Mouse (Mus musculus): ENCODE results near the gene Olfr432.
"Not testable (repeated sequence)": the region's sequence is repeated elsewhere in the genome, so short reads cannot be mapped to it uniquely, and the experiment has no call there.

DNA sequence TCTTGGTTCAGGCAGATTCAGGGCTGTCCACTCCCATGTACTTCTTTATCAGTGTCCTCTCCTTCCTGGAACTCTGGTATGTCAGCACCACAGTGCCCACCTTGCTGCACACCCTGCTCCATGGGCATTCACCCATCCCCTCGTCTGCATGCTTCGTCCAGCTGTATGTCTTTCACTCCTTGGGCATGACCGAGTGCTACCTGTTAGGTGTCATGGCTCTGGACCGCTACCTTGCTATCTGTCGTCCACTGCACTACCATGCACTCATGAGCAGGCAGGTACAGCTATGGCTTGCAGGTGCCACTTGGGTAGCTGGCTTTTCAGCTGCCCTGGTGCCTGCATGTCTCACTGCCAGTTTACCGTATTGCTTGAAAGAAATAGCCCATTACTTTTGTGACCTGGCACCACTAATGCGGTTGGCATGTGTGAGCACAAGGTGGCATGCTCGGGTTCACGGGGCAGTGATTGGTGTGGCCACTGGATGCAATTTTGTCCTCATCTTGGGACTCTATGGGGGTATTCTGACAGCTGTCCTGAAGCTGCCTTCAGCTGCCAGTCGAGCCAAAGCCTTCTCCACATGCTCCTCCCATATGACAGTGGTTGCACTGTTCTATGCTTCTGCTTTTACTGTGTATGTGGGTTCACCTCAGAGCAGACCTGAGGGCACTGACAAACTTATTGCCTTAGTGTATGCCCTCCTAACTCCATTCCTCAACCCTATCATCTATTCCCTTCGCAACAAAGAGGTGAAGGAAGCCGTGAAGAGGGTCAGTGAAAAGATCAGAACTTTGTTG is 6.7 kb upstream of the Olfr432 start:
- TF ChIP-seq CTCF (IDR thresholded peaks at IDR 0.05; ENCODE audit: borderline replicate concordance, insufficient read depth, low read depth, low read length); POLR2A (IDR thresholded peaks at IDR 0.05; ENCODE audit: borderline replicate concordance, insufficient read depth, low read length): not testable (repeated sequence)

Data from cerebellum, adult 2 months (tissue).